Mouse (Mus musculus): ENCODE data around the gene Snap23.

DNA sequence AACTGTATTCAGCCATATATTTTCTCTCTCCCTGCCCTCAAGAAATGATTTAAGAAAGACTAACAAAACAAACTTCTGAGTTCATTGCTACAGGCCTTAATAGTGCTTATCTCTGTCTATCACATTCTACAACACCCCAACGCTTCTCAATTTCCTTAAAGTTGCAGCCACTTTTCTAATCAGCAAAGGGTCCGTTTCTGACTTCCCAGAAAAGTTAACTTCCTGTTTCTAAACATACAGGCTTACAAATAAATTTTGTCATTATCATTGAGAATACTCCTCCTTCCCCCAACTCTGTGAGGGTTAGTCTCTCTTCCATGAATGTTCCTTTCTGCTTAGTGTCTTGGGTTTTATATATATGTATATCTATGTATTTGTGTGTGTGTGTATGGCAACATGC is 2.1 kb upstream of the Snap23 start:
- TF ChIP-seq ZKSCAN1 (IDR thresholded peaks at IDR 0.05; ENCODE audit: borderline replicate concordance, low read depth, low read length): no peak
- TF ChIP-seq RCOR1 (conservative IDR thresholded peaks at IDR 0.05; ENCODE audit: low read depth, low read length): no peak
- TF ChIP-seq SMC3 (IDR thresholded peaks at IDR 0.05; ENCODE audit: low read depth, low read length): no peak
- no peak for TF ChIP-seq CTCF (conservative IDR thresholded peaks at IDR 0.05 in 1 of 2, IDR thresholded peaks at IDR 0.05 in 1 of 2; ENCODE audit: low read depth in 2 of 2, low read length in 2 of 2)
- TF ChIP-seq EP300 (IDR thresholded peaks at IDR 0.05; ENCODE audit: low read length): no peak
- TF ChIP-seq USF2 (conservative IDR thresholded peaks at IDR 0.05; ENCODE audit: low read depth, low read length): no peak
- TF ChIP-seq UBTF (IDR thresholded peaks at IDR 0.05; ENCODE audit: low read depth, low read length): no peak
- no peak for TF ChIP-seq POLR2A (IDR thresholded peaks at IDR 0.05; ENCODE audit: low read depth, low read length)
- no peak for TF ChIP-seq NRF1 (IDR thresholded peaks at IDR 0.05; ENCODE audit: low read depth, low read length)
- TF ChIP-seq CHD1 (IDR thresholded peaks at IDR 0.05; ENCODE audit: low read depth, low read length): no peak
- TF ChIP-seq MAX (IDR thresholded peaks at IDR 0.05; ENCODE audit: low read length): no peak
- TF ChIP-seq IRF4 (IDR thresholded peaks at IDR 0.05; ENCODE audit: low read depth, low read length): no peak
- no peak for TF ChIP-seq PAX5 (IDR thresholded peaks at IDR 0.05; ENCODE audit: low read length)

Data from CH12.LX (cell line).